Mouse (Mus musculus) lung, embryonic 14.5 days (tissue): ENCODE data around the gene Nipal1. TPM values are rescaled to one million over a fixed set of nuclear protein-coding genes. Genes with fewer than 3 reads are reported as not detected.
A peak's percentile ranks its signal among the peaks of the same experiment; 100 is the strongest.

ENCODE experiments used
- ATAC-seq: fragments of 200-750 bp; cut with Nextera tagmentation; 2 replicates; pipeline ENCODE4 v1.8.0; 2017; ENCODE audit warnings: mild to moderate bottlenecking, moderate TSS enrichment, moderate library complexity; ENCODE audit not compliant: insufficient read depth
- DNase-seq: peaks from one replicate; pipeline ENCODE4 v3.0.0-alpha.2; 2015
- H3K27ac ChIP-seq: fragments of 300-500 bp; sonication (generic); 2 replicates; pipeline ENCODE4 v1.5.1; 2014; ENCODE audit warnings: low read depth, mild to moderate bottlenecking, moderate library complexity
- H3K27me3 ChIP-seq: fragments of 300-500 bp; sonication (generic); 2 replicates; pipeline ENCODE4 v1.6.1; 2014; ENCODE audit warnings: low read length, control low read depth; ENCODE audit not compliant: insufficient read depth
- H3K36me3 ChIP-seq: fragments of 300-500 bp; sonication (generic); 2 replicates; pipeline ENCODE4 v1.6.1; 2014; ENCODE audit warnings: control low read depth; ENCODE audit not compliant: insufficient read depth
- H3K4me1 ChIP-seq: fragments of 300-500 bp; sonication (generic); 2 replicates; pipeline ENCODE4 v1.6.1; 2014; ENCODE audit warnings: antibody characterized with exemption, control low read depth; ENCODE audit not compliant: insufficient read depth
- H3K4me2 ChIP-seq: fragments of 300-500 bp; sonication (generic); 2 replicates; pipeline ENCODE4 v1.6.1; 2014; ENCODE audit warnings: mild to moderate bottlenecking
- H3K4me3 ChIP-seq: fragments of 300-500 bp; sonication (generic); 2 replicates; pipeline ENCODE4 v1.5.1; 2014; ENCODE audit warnings: low read depth, low read length
- H3K9ac ChIP-seq: fragments of 300-500 bp; sonication (generic); 2 replicates; pipeline ENCODE4 v1.6.1; 2014
- H3K9me3 ChIP-seq: fragments of 300-500 bp; sonication (generic); 2 replicates; pipeline ENCODE4 v1.6.1; 2016; ENCODE audit warnings: low read depth, low read length, control low read depth
- CTCF ChIP-seq: IDR thresholded peaks from 2 replicates; pipeline ENCODE4 v1.5.1; 2016; ENCODE audit warnings: antibody characterized with exemption, low read depth
- WGBS: fragments of 180-500 bp; shearing (Covaris S2); extraction: QIAGEN DNeasy Blood & Tissue Kit; methylation state at CpG from one replicate; pipeline ENCODE4 v1.1.7; 2014; 5-methylcytosine and 5-hydroxymethylcytosine counted together
- polyA plus RNA-seq: library from polyadenylated mRNA; unstranded; fragments of >200 nt; fragmentation: Nextera tagmentation; extraction: Ambion mirVana; gene quantifications from 2 replicates; pipeline ENCODE4 v1.2.1, GENCODE M21; 2014

The Nipal1 gene
- polyA plus RNA-seq = 0.29 and 0.31 TPM in 2 replicates

GRCm38 (mm10) chr5:72647418-72647907, at the start of gene Nipal1:
Gene Nipal1, plus strand, starts transcription at chr5:72647795.
- peak; percentile 49 for TF ChIP-seq CTCF
- H3K9me3 ChIP-seq = no peaks in the 10 kb centered on the region
- H3K27ac ChIP-seq = no peak within 1 kb of the TSS
- H3K4me2 ChIP-seq = peak within 1 kb of the TSS; percentile 89
- H3K27me3 ChIP-seq = peaks cover 10% of the 10 kb centered on the region; the same call in 1 of the 2 replicates
- peak within 1 kb of the TSS; percentile 20 for H3K9ac ChIP-seq
- H3K36me3 ChIP-seq = no peaks in the 10 kb centered on the region
- H3K4me1 ChIP-seq = no peaks in the 10 kb centered on the region
- peak within 1 kb of the TSS; percentile 47 for H3K4me3 ChIP-seq
- DNase-seq (peak; percentile 86), ATAC-seq (peak; percentile 97)
- WGBS = under 1% methylated on average over 25 of the region's 25 CpGs

GRCm38 (mm10) chr5:72601006-72601405, 46.6 kb upstream of the Nipal1 start:
- Histone ChIP-seq H3K9me3 (no peaks in the 10 kb centered on the region), H3K9ac (no peak overlapping the region), H3K4me1 (no peaks in the 10 kb centered on the region), H3K27ac (no peak overlapping the region), H3K4me3 (no peak overlapping the region), H3K27me3 (no peaks in the 10 kb centered on the region), H3K4me2 (no peak overlapping the region), H3K36me3 (no peaks in the 10 kb centered on the region)
- DNase-seq (peak; percentile 71), ATAC-seq (no peak; the same call in 1 of the 2 replicates)
- WGBS = 9% methylated on average over 5 of the region's 5 CpGs
- TF ChIP-seq CTCF = peak; percentile 65

GRCm38 (mm10) chr5:72603138-72603537, 44.5 kb upstream of the Nipal1 start:
- H3K4me1 ChIP-seq = no peaks in the 10 kb centered on the region
- H3K4me3 ChIP-seq = no peak overlapping the region
- H3K9ac ChIP-seq = no peak overlapping the region
- H3K36me3 ChIP-seq = no peaks in the 10 kb centered on the region
- no peaks in the 10 kb centered on the region for H3K27me3 ChIP-seq
- TF ChIP-seq CTCF = no peak
- H3K4me2 ChIP-seq = no peak overlapping the region
- DNase-seq (no peak), ATAC-seq (no peak)
- no peak overlapping the region for H3K27ac ChIP-seq
- H3K9me3 ChIP-seq = no peaks in the 10 kb centered on the region
- WGBS = 75% methylated on average over 4 of the region's 4 CpGs

GRCm38 (mm10) chr5:72617413-72617812, 30.2 kb upstream of the Nipal1 start:
- H3K9ac ChIP-seq = no peak overlapping the region
- no peak for TF ChIP-seq CTCF
- no peaks in the 10 kb centered on the region for H3K4me1 ChIP-seq
- H3K27me3 ChIP-seq = no peaks in the 10 kb centered on the region
- no peak overlapping the region for H3K4me3 ChIP-seq
- H3K27ac ChIP-seq = no peak overlapping the region
- no peaks in the 10 kb centered on the region for H3K9me3 ChIP-seq
- 80% methylated on average over 4 of the region's 4 CpGs for WGBS
- no peak overlapping the region for H3K4me2 ChIP-seq
- no peak for ATAC-seq
- H3K36me3 ChIP-seq = no peaks in the 10 kb centered on the region
- DNase-seq = no peak

- no peaks in the 10 kb centered on the region for H3K36me3 ChIP-seq
- no peak for DNase-seq
- ATAC-seq = no peak
Observed at GRCm38 (mm10) chr5:72621022-72621421, 26.6 kb upstream of the Nipal1 start.

GRCm38 (mm10) chr5:72630026-72630425, 17.6 kb upstream of the Nipal1 start:
- no peak overlapping the region for H3K4me3 ChIP-seq
- TF ChIP-seq CTCF = no peak
- H3K36me3 ChIP-seq = no peaks in the 10 kb centered on the region
- H3K27ac ChIP-seq = no peak overlapping the region
- no peaks in the 10 kb centered on the region for H3K27me3 ChIP-seq
- WGBS = 88% methylated on average over 6 of the region's 6 CpGs
- ATAC-seq (no peak), DNase-seq (no peak)
- H3K9ac ChIP-seq = no peak overlapping the region
- no peak overlapping the region for H3K4me2 ChIP-seq
- no peaks in the 10 kb centered on the region for H3K4me1 ChIP-seq
- H3K9me3 ChIP-seq = no peaks in the 10 kb centered on the region

More at GRCm38 (mm10) chr5:72621022-72621421, 26.6 kb upstream of the Nipal1 start:
- H3K4me3 ChIP-seq = no peak overlapping the region
- H3K9me3 ChIP-seq = no peaks in the 10 kb centered on the region
- H3K27me3 ChIP-seq = no peaks in the 10 kb centered on the region
- WGBS = 70% methylated on average over 1 of the region's 1 CpGs
- TF ChIP-seq CTCF = no peak
- H3K27ac ChIP-seq = no peak overlapping the region
- no peaks in the 10 kb centered on the region for H3K4me1 ChIP-seq
- no peak overlapping the region for H3K9ac ChIP-seq
- no peak overlapping the region for H3K4me2 ChIP-seq

GRCm38 (mm10) chr5:72634791-72635271, 12.8 kb upstream of the Nipal1 start:
- H3K27ac ChIP-seq = no peak overlapping the region
- TF ChIP-seq CTCF = no peak
- H3K9me3 ChIP-seq = no peaks in the 10 kb centered on the region
- no peaks in the 10 kb centered on the region for H3K36me3 ChIP-seq
- ATAC-seq = no peak
- H3K27me3 ChIP-seq = no peaks in the 10 kb centered on the region
- DNase-seq = no peak
- WGBS = 75% methylated on average over 9 of the region's 9 CpGs
- H3K4me2 ChIP-seq = no peak overlapping the region
- H3K9ac ChIP-seq = no peak overlapping the region
- H3K4me1 ChIP-seq = no peaks in the 10 kb centered on the region
- no peak overlapping the region for H3K4me3 ChIP-seq
